Mouse (Mus musculus): ENCODE measurements at regions not wholly inside any gene's neighbourhood (a gene's known extent, or its start where the extent isn't known, plus 50 kb on each side); places are given as distances from the start of the nearest gene placed in this dataset.

DNA sequence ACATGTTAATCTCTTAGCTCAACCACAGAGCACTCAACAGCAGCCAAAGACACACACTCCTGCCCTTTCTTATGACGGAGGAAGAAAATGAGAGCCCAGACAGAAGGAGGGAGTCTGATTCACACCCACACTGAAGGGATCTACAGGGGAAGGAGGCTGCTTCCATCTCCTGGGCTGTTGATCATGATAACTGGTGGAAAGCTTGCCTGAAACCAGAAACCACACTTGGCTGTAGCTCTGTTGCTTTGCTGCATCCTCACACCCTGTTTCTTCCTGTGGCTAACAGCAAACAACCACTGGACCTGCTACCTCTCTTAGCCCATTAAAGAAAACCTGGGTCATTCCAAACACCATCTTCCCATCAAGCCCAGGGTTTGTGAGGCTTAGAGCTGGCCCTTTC lies 257.2 kb upstream of the Runx1 start:
- TF ChIP-seq CTCF (IDR thresholded peaks at IDR 0.05) (no peak), EP300 (IDR thresholded peaks at IDR 0.05) (no peak)

Data from lung, postnatal 0 days (tissue).